ENCODE assay signal across 8 mouse cellular contexts in genomic region chr10:20148773-20149120, GRCm38 (mm10). TPM values are rescaled to one million over a fixed set of nuclear protein-coding genes. Genes with fewer than 3 reads are reported as not detected.
DNase-seq lines count a peak whose midpoint lies in the region; ATAC-seq lines count a peak whose summit lies in the region.

No protein-coding gene starts in this region.

- H3K4me1 ChIP-seq in forebrain, embryonic 14.5 days (ENCODE audit: control insufficient read depth, insufficient read depth, low read length) = 0 out of 2 replicates have a peak, but pooled peaks cover 6% of the 10 kb centered on the region
- peaks cover 7% of the 10 kb centered on the region; the same call in 1 of the 2 replicates for H3K4me1 ChIP-seq in hindbrain, embryonic 14.5 days (replicated peaks; ENCODE audit: control insufficient read depth, insufficient read depth, low read length)

- H3K27ac ChIP-seq in forebrain, embryonic 14.5 days (ENCODE audit: low read depth, low read length) = no peak overlapping the region
- no peak overlapping the region for H3K27ac ChIP-seq in hindbrain, embryonic 14.5 days

- H3K9ac ChIP-seq in forebrain, embryonic 14.5 days (ENCODE audit: low read length) = peak overlapping the region; percentile 63
- peak overlapping the region; percentile 60 for H3K9ac ChIP-seq in hindbrain, embryonic 14.5 days

- H3K4me2 ChIP-seq in forebrain, embryonic 14.5 days (ENCODE audit: low read length) = peak overlapping the region; percentile 96
- peak overlapping the region; percentile 91 for H3K4me2 ChIP-seq in hindbrain, embryonic 14.5 days (replicated peaks)

- peak; percentile 71 to 85 for DNase-seq in adrenal gland, adult (ENCODE audit: inconsistent age in 2 of 2, low spot score in 1 of 2)
- no peak for DNase-seq in adrenal gland, adult 8-10 months
- DNase-seq in forebrain, embryonic 14.5 days (ENCODE audit: low spot score) = peak; percentile 30
- no peak for DNase-seq in hindbrain, embryonic 14.5 days (ENCODE audit: low spot score)
- peak; percentile 54 to 58 for DNase-seq in left cerebral cortex, postnatal 25 days (ENCODE audit: low spot score in 2 of 2)
- peak; percentile 29 to 61 for DNase-seq in spleen, adult 18-20 months

- WGBS in forebrain, embryonic 14.5 days = 0% methylated on average over 31 of the region's 58 CpGs
- 1% methylated on average over 51 of the region's 58 CpGs for WGBS in hindbrain, embryonic 14.5 days

- peak; percentile 60 for ATAC-seq in cerebellum, adult (ENCODE audit: insufficient number of reproducible peaks, low FRiP score, low TSS enrichment)
- peak; percentile 80 for ATAC-seq in forebrain, embryonic 14.5 days
- ATAC-seq in hindbrain, embryonic 14.5 days (ENCODE audit: low FRiP score) = peak; percentile 70
- ATAC-seq in megakaryocyte-erythroid progenitor cell, adult 5-6 weeks (replicated peaks; ENCODE audit: low FRiP score, low TSS enrichment, poor library complexity, severe bottlenecking) = 0 out of 2 replicates have a peak, but pooled peaks have one; percentile 54

- peak overlapping the region; percentile 63 for H3K4me3 ChIP-seq in forebrain, embryonic 14.5 days (ENCODE audit: low read depth, low read length)
- peak overlapping the region; percentile 78 for H3K4me3 ChIP-seq in hindbrain, embryonic 14.5 days (replicated peaks; ENCODE audit: low read length)

- no peaks in the 10 kb centered on the region for H3K36me3 ChIP-seq in forebrain, embryonic 14.5 days (ENCODE audit: control insufficient read depth, insufficient read depth, low read length)
- H3K36me3 ChIP-seq in hindbrain, embryonic 14.5 days (replicated peaks; ENCODE audit: control insufficient read depth, insufficient read depth) = no peaks in the 10 kb centered on the region

- peaks cover 23% of the 10 kb centered on the region for H3K27me3 ChIP-seq in forebrain, embryonic 14.5 days (replicated peaks; ENCODE audit: control insufficient read depth, insufficient read depth, low read length)
- peaks cover 46% of the 10 kb centered on the region for H3K27me3 ChIP-seq in hindbrain, embryonic 14.5 days (ENCODE audit: control insufficient read depth, insufficient read depth, low read length)

- no peaks in the 10 kb centered on the region for H3K9me3 ChIP-seq in forebrain, embryonic 14.5 days (replicated peaks; ENCODE audit: control insufficient read depth, low read length)
- H3K9me3 ChIP-seq in hindbrain, embryonic 14.5 days (ENCODE audit: control insufficient read depth, low read length) = no peaks in the 10 kb centered on the region

- intact Hi-C loops in left cerebral cortex, postnatal 25 days (cut with DNase I) = loop anchor here (2.0 to 5.0 kb wide), 2 partner anchors 30 to 139 kb away; no protein-coding TSS in a partner anchor

RNA-seq across cellular contexts. Expression of gene Map7, which starts 0.5 kb away (rescaled TPM):
- 10 to 100 TPM; 15.5 to 35.4 (median 22.3) TPM for total RNA-seq in adrenal gland, adult 8-10 months (2022)
- 2.7 and 3.3 TPM in 2 replicates for polyA plus RNA-seq in forebrain, embryonic 14.5 days (2014; fragmentation: Nextera tagmentation; extraction: Ambion mirVana)
- polyA plus RNA-seq in hindbrain, embryonic 14.5 days (2014; fragmentation: Nextera tagmentation; extraction: Ambion mirVana) = 7.2 and 8.7 TPM in 2 replicates
- total RNA-seq in left cerebral cortex, postnatal 25 days (2021) = 100 to 1,000 TPM in 1 of 2 experiments, 10 to 100 TPM in 1; 97.9 to 111 TPM
- total RNA-seq in megakaryocyte-erythroid progenitor cell, adult 5-6 weeks (2014; fragmentation: Nextera tagmentation) = 39.3 and 41.9 TPM in 2 replicates
- total RNA-seq in megakaryocyte-erythroid progenitor cell, adult 5-6 weeks (2017) = 58.8 and 64.9 TPM in 2 replicates

Comparison
In these comparisons a context has a peak if more than half of its experiments do, and no peak if none do; other contexts are left out.
1. DNase-seq: peak in adrenal gland, adult (2 of 2), forebrain, embryonic 14.5 days (single experiment), left cerebral cortex, postnatal 25 days (2 of 2) and spleen, adult 18-20 months (2 of 2); none in adrenal gland, adult 8-10 months (single experiment) and hindbrain, embryonic 14.5 days (single experiment).
2. Peak in every context shown above with its lines, with median percentiles within 50 percentile points of each other: ATAC-seq.